In genomic region chr19:6286434-6287401, GRCm38 (mm10) we compare ENCODE assay signal across 10 mouse cellular contexts. TPM values are rescaled to one million over a fixed set of nuclear protein-coding genes. Genes with fewer than 3 reads are reported as not detected.
DNase-seq lines count a peak whose midpoint lies in the region; ATAC-seq and TF ChIP-seq lines count a peak whose summit lies in the region.
"Had no signal": no experiment of that assay in that cellular context is flagged by ENCODE, and none has a peak within 500 bp of the region (broad histone marks: within the 10 kb centered on the region; RNA-seq: fewer than 3 reads in every experiment).

No protein-coding gene starts in this region.

- no peak for TF ChIP-seq CTCF in lung, postnatal 0 days (IDR thresholded peaks at IDR 0.05)

- TF ChIP-seq EP300 in lung, postnatal 0 days (IDR thresholded peaks at IDR 0.05), result no peak

- H3K27me3 ChIP-seq in lung, postnatal 0 days (replicated peaks; ENCODE audit: insufficient read depth, low read length), result no peaks in the 10 kb centered on the region
- H3K27me3 ChIP-seq in heart, embryonic 15.5 days, result no peaks in the 10 kb centered on the region
- H3K27me3 ChIP-seq in liver, embryonic 16.5 days (ENCODE audit: control insufficient read depth, insufficient read depth, low read depth, low read length), result no peaks in the 10 kb centered on the region
- H3K27me3 ChIP-seq in midbrain, embryonic 14.5 days (ENCODE audit: control insufficient read depth, insufficient read depth, low read length), result no peaks in the 10 kb centered on the region
- H3K27me3 ChIP-seq: hindbrain, embryonic 15.5 days had no signal

- WGBS in lung, postnatal 0 days, result 80% methylated on average over 19 of the region's 19 CpGs
- 69% methylated on average over 19 of the region's 19 CpGs for WGBS in heart, embryonic 15.5 days
- WGBS in liver, embryonic 16.5 days (ENCODE audit: insufficient replicate concordance), result 67% methylated on average over 19 of the region's 19 CpGs
- 88% methylated on average over 19 of the region's 19 CpGs for WGBS in midbrain, embryonic 14.5 days

- peaks cover 16% of the 10 kb centered on the region; the same call in 1 of the 2 replicates for H3K36me3 ChIP-seq in lung, postnatal 0 days (ENCODE audit: insufficient read depth, low read length)
- H3K36me3 ChIP-seq in heart, embryonic 15.5 days, result peaks cover 25% of the 10 kb centered on the region
- H3K36me3 ChIP-seq in liver, embryonic 16.5 days (ENCODE audit: control insufficient read depth, insufficient read depth), result peaks cover 13% of the 10 kb centered on the region
- H3K36me3 ChIP-seq in midbrain, embryonic 14.5 days (ENCODE audit: control insufficient read depth, insufficient read depth, low read length), result peaks cover 74% of the 10 kb centered on the region

- H3K27ac ChIP-seq in lung, postnatal 0 days (ENCODE audit: low read length), result peak overlapping the region; percentile 23
- peak overlapping the region; percentile 74 for H3K27ac ChIP-seq in heart, embryonic 15.5 days
- H3K27ac ChIP-seq in liver, embryonic 16.5 days (ENCODE audit: low read length), result peak overlapping the region; percentile 96
- no peak overlapping the region for H3K27ac ChIP-seq in midbrain, embryonic 14.5 days (replicated peaks; ENCODE audit: low read depth, low read length)
- H3K27ac ChIP-seq: hindbrain, embryonic 15.5 days had no signal

- H3K4me3 ChIP-seq in lung, postnatal 0 days (ENCODE audit: low read depth, low read length), result no peak overlapping the region
- H3K4me3 ChIP-seq in heart, embryonic 15.5 days, result no peak overlapping the region
- H3K4me3 ChIP-seq in liver, embryonic 16.5 days (ENCODE audit: low read depth, low read length), result no peak overlapping the region; the same call in 1 of the 2 replicates
- H3K4me3 ChIP-seq in midbrain, embryonic 14.5 days (replicated peaks; ENCODE audit: low read depth, low read length), result no peak overlapping the region
- H3K4me3 ChIP-seq: hindbrain, embryonic 15.5 days had no signal

- H3K9ac ChIP-seq in lung, postnatal 0 days (replicated peaks; ENCODE audit: low read depth), result no peak overlapping the region
- H3K9ac ChIP-seq in heart, embryonic 15.5 days, result 0 out of 2 replicates have a peak overlapping the region, but pooled peaks have one; percentile 5
- H3K9ac ChIP-seq in liver, embryonic 16.5 days (ENCODE audit: low read depth, low read length), result peak overlapping the region; percentile 54
- H3K9ac ChIP-seq in midbrain, embryonic 14.5 days (replicated peaks; ENCODE audit: low read length), result no peak overlapping the region
- H3K9ac ChIP-seq: hindbrain, embryonic 15.5 days had no signal

- H3K4me1 ChIP-seq in lung, postnatal 0 days (ENCODE audit: insufficient read depth, low read depth, low read length), result peaks cover 12% of the 10 kb centered on the region
- H3K4me1 ChIP-seq in heart, embryonic 15.5 days (replicated peaks), result peaks cover 62% of the 10 kb centered on the region
- H3K4me1 ChIP-seq in liver, embryonic 16.5 days (ENCODE audit: control insufficient read depth, low read depth, low read length), result peaks cover 96% of the 10 kb centered on the region
- H3K4me1 ChIP-seq in midbrain, embryonic 14.5 days (ENCODE audit: control insufficient read depth, insufficient read depth, low read length), result no peaks in the 10 kb centered on the region

- ATAC-seq in lung, postnatal 0 days, result no peak
- no peak for ATAC-seq in heart, embryonic 15.5 days (replicated peaks; ENCODE audit: insufficient number of reproducible peaks, insufficient read depth, low FRiP score, low read depth)
- ATAC-seq in liver, embryonic 16.5 days (ENCODE audit: low read depth), result peak; percentile 28; the same call in 1 of the 2 replicates
- no peak for ATAC-seq in midbrain, embryonic 14.5 days (ENCODE audit: low FRiP score, low TSS enrichment)

- H3K4me2 ChIP-seq in lung, postnatal 0 days (replicated peaks; ENCODE audit: low read depth, low read length), result no peak overlapping the region; the same call in 1 of the 2 replicates
- peak overlapping the region; percentile 17; the same call in 1 of the 2 replicates for H3K4me2 ChIP-seq in heart, embryonic 15.5 days
- peak overlapping the region; percentile 56 for H3K4me2 ChIP-seq in liver, embryonic 16.5 days (ENCODE audit: low read depth, low read length)
- H3K4me2 ChIP-seq in midbrain, embryonic 14.5 days (ENCODE audit: low read length), result no peak overlapping the region
- H3K4me2 ChIP-seq: hindbrain, embryonic 15.5 days had no signal

- DNase-seq in adrenal gland, postnatal 10 days, result peak; percentile 62
- DNase-seq in adrenal gland, postnatal 36 days, result no peak
- DNase-seq in lung, postnatal 0 days (ENCODE audit: low spot score), result no peak
- no peak for DNase-seq in lung, postnatal 25 days (ENCODE audit: low spot score)
- no peak for DNase-seq in urinary bladder, adult 18-20 months (ENCODE audit: low spot score in 2 of 2)
- DNase-seq in midbrain, embryonic 14.5 days, result no peak
- DNase-seq: thymus, adult 18-20 months had no signal

- no peaks in the 10 kb centered on the region for H3K9me3 ChIP-seq in lung, postnatal 0 days (ENCODE audit: low read length)
- no peaks in the 10 kb centered on the region for H3K9me3 ChIP-seq in heart, embryonic 15.5 days (replicated peaks)
- no peaks in the 10 kb centered on the region for H3K9me3 ChIP-seq in liver, embryonic 16.5 days (replicated peaks; ENCODE audit: control insufficient read depth, low read length)
- no peaks in the 10 kb centered on the region for H3K9me3 ChIP-seq in midbrain, embryonic 14.5 days (ENCODE audit: control insufficient read depth, low read length)
- H3K9me3 ChIP-seq: hindbrain, embryonic 15.5 days had no signal

RNA-seq across cellular contexts. Expression of gene Ehd1, which starts 10.2 kb away (rescaled TPM):
- total RNA-seq in adrenal gland, postnatal 10 days (2021), result 100 to 1,000 TPM; 104 to 106 TPM
- total RNA-seq in adrenal gland, postnatal 36 days (2021), result 100 to 1,000 TPM; 119 to 188 TPM
- 115 and 119 TPM in 2 replicates for polyA plus RNA-seq in lung, postnatal 0 days (2015; fragmentation: Nextera tagmentation; extraction: Ambion mirVana)
- polyA plus RNA-seq in heart, embryonic 15.5 days (2015; fragmentation: Nextera tagmentation; extraction: Ambion mirVana), result 54.1 and 66.8 TPM in 2 replicates
- 62.1 and 68.6 TPM in 2 replicates for polyA plus RNA-seq in liver, embryonic 16.5 days (2015; fragmentation: Nextera tagmentation; extraction: Ambion mirVana)
- polyA plus RNA-seq in midbrain, embryonic 14.5 days (2014; fragmentation: Nextera tagmentation; extraction: Ambion mirVana), result 75.0 and 80.1 TPM in 2 replicates

RNA-seq across cellular contexts. Expression of gene Cdc42bpg, which starts 19.5 kb away (rescaled TPM):
- total RNA-seq in adrenal gland, postnatal 10 days (2021), result 10 to 100 TPM; 10.3 to 11.6 TPM
- 10 to 100 TPM; 22.6 to 23.5 TPM for total RNA-seq in adrenal gland, postnatal 36 days (2021)
- 2.8 and 3.2 TPM in 2 replicates for polyA plus RNA-seq in lung, postnatal 0 days (2015; fragmentation: Nextera tagmentation; extraction: Ambion mirVana)
- polyA plus RNA-seq in heart, embryonic 15.5 days (2015; fragmentation: Nextera tagmentation; extraction: Ambion mirVana), result 0.30 and 0.60 TPM in 2 replicates
- polyA plus RNA-seq in liver, embryonic 16.5 days (2015; fragmentation: Nextera tagmentation; extraction: Ambion mirVana), result 0.34 and 0.40 TPM in 2 replicates
- polyA plus RNA-seq in midbrain, embryonic 14.5 days (2014; fragmentation: Nextera tagmentation; extraction: Ambion mirVana), result 0.43 and 1.3 TPM in 2 replicates

RNA-seq across cellular contexts. Expression of gene Atg2a, which starts 45.2 kb away (rescaled TPM):
- total RNA-seq in adrenal gland, postnatal 10 days (2021), result 10 to 100 TPM; 25.0 to 30.2 TPM
- total RNA-seq in adrenal gland, postnatal 36 days (2021), result 10 to 100 TPM; 30.7 to 33.3 TPM
- 5.1 and 5.9 TPM in 2 replicates for polyA plus RNA-seq in lung, postnatal 0 days (2015; fragmentation: Nextera tagmentation; extraction: Ambion mirVana)
- 6.7 and 10.0 TPM in 2 replicates for polyA plus RNA-seq in heart, embryonic 15.5 days (2015; fragmentation: Nextera tagmentation; extraction: Ambion mirVana)
- 4.9 and 6.1 TPM in 2 replicates for polyA plus RNA-seq in liver, embryonic 16.5 days (2015; fragmentation: Nextera tagmentation; extraction: Ambion mirVana)
- polyA plus RNA-seq in midbrain, embryonic 14.5 days (2014; fragmentation: Nextera tagmentation; extraction: Ambion mirVana), result 13.7 and 15.4 TPM in 2 replicates

RNA-seq across cellular contexts. Expression of gene Men1, which starts 48.1 kb away (rescaled TPM):
- total RNA-seq in adrenal gland, postnatal 10 days (2021), result 10 to 100 TPM; 37.1 to 38.7 TPM
- 10 to 100 TPM; 48.7 to 56.3 TPM for total RNA-seq in adrenal gland, postnatal 36 days (2021)
- 42.1 and 42.7 TPM in 2 replicates for polyA plus RNA-seq in lung, postnatal 0 days (2015; fragmentation: Nextera tagmentation; extraction: Ambion mirVana)
- 36.1 and 50.6 TPM in 2 replicates for polyA plus RNA-seq in heart, embryonic 15.5 days (2015; fragmentation: Nextera tagmentation; extraction: Ambion mirVana)
- 19.5 and 21.0 TPM in 2 replicates for polyA plus RNA-seq in liver, embryonic 16.5 days (2015; fragmentation: Nextera tagmentation; extraction: Ambion mirVana)
- polyA plus RNA-seq in midbrain, embryonic 14.5 days (2014; fragmentation: Nextera tagmentation; extraction: Ambion mirVana), result 54.8 and 55.4 TPM in 2 replicates

RNA-seq across cellular contexts. Expression of gene Ppp2r5b, which starts 51.0 kb away (rescaled TPM):
- total RNA-seq in adrenal gland, postnatal 10 days (2021), result 10 to 100 TPM; 52.9 to 56.9 TPM
- total RNA-seq in adrenal gland, postnatal 36 days (2021), result 100 to 1,000 TPM in 1 of 2 experiments, 10 to 100 TPM in 1; 83.5 to 129 TPM
- 20.2 and 21.6 TPM in 2 replicates for polyA plus RNA-seq in lung, postnatal 0 days (2015; fragmentation: Nextera tagmentation; extraction: Ambion mirVana)
- polyA plus RNA-seq in heart, embryonic 15.5 days (2015; fragmentation: Nextera tagmentation; extraction: Ambion mirVana), result 21.4 and 28.1 TPM in 2 replicates
- polyA plus RNA-seq in liver, embryonic 16.5 days (2015; fragmentation: Nextera tagmentation; extraction: Ambion mirVana), result 3.5 and 3.7 TPM in 2 replicates
- 117 and 142 TPM in 2 replicates for polyA plus RNA-seq in midbrain, embryonic 14.5 days (2014; fragmentation: Nextera tagmentation; extraction: Ambion mirVana)

Comparison
In these comparisons a context has a peak if more than half of its experiments do, and no peak if none do; other contexts are left out.
1. H3K4me2 ChIP-seq: peak in heart, embryonic 15.5 days (single experiment) and liver, embryonic 16.5 days (single experiment); none in lung, postnatal 0 days (single experiment) and midbrain, embryonic 14.5 days (single experiment).
2. H3K9ac ChIP-seq: peak in heart, embryonic 15.5 days (single experiment) and liver, embryonic 16.5 days (single experiment); none in lung, postnatal 0 days (single experiment) and midbrain, embryonic 14.5 days (single experiment).